In genomic region chr10:127903116-127903515, GRCm38 (mm10) we compare ENCODE assay signal across 34 mouse cellular contexts. TPM values are rescaled to one million over a fixed set of nuclear protein-coding genes. Genes with fewer than 3 reads are reported as not detected.
DNase-seq lines count a peak whose midpoint lies in the region; ATAC-seq lines count a peak whose summit lies in the region.
"Had no signal": no experiment of that assay in that cellular context is flagged by ENCODE, and none has a peak within 500 bp of the region (broad histone marks: within the 10 kb centered on the region; RNA-seq: fewer than 3 reads in every experiment).

No protein-coding gene starts in this region.

- peak; percentile 47; the same call in 1 of the 2 replicates for ATAC-seq in frontal cortex, adult (ENCODE audit: low TSS enrichment)
- no peak for ATAC-seq in CD4-positive, CD25-positive, alpha-beta regulatory T cell, adult 4 months
- ATAC-seq in hindbrain, embryonic 16.5 days = no peak
- ATAC-seq: forebrain, embryonic 14.5 days; hindbrain, postnatal 0 days; inflammation-experienced regulatory T-cells, adult 6 months; intestine, embryonic 16.5 days had no signal

- no peak overlapping the region for H3K4me2 ChIP-seq in hindbrain, embryonic 16.5 days (ENCODE audit: low read length)
- H3K4me2 ChIP-seq: embryonic facial prominence, embryonic 12.5 days; embryonic facial prominence, embryonic 15.5 days; heart, embryonic 12.5 days; heart, embryonic 15.5 days; hindbrain, embryonic 13.5 days had no signal

- no peaks in the 10 kb centered on the region; the same call in 1 of the 2 replicates for H3K4me1 ChIP-seq in hindbrain, embryonic 16.5 days (ENCODE audit: control insufficient read depth, insufficient read depth, low read depth, low read length)
- H3K4me1 ChIP-seq: embryonic facial prominence, embryonic 12.5 days; hindbrain, embryonic 10.5 days had no signal

- 62% methylated on average over 1 of the region's 1 CpGs for WGBS in hindbrain, embryonic 16.5 days

- H3K27ac ChIP-seq in hindbrain, embryonic 16.5 days (ENCODE audit: low read depth, low read length) = no peak overlapping the region
- H3K27ac ChIP-seq: embryonic facial prominence, embryonic 12.5 days; embryonic facial prominence, embryonic 15.5 days; gastrocnemius, adult 2 months; heart, embryonic 15.5 days; hindbrain, embryonic 10.5 days; hindbrain, embryonic 13.5 days; hindbrain, postnatal 0 days had no signal

- no peaks in the 10 kb centered on the region for H3K36me3 ChIP-seq in hindbrain, embryonic 16.5 days (ENCODE audit: control insufficient read depth, insufficient read depth, low read length)
- H3K36me3 ChIP-seq: embryonic facial prominence, embryonic 12.5 days; embryonic facial prominence, embryonic 15.5 days; heart, embryonic 12.5 days; heart, embryonic 15.5 days; hindbrain, embryonic 10.5 days; hindbrain, embryonic 13.5 days had no signal

- H3K9me3 ChIP-seq in hindbrain, embryonic 16.5 days (ENCODE audit: control insufficient read depth, low read length) = no peaks in the 10 kb centered on the region
- H3K9me3 ChIP-seq: embryonic facial prominence, embryonic 12.5 days; embryonic facial prominence, embryonic 15.5 days; heart, embryonic 12.5 days; heart, embryonic 15.5 days; hindbrain, embryonic 10.5 days; hindbrain, embryonic 13.5 days had no signal

- no peak overlapping the region for H3K9ac ChIP-seq in hindbrain, embryonic 16.5 days (ENCODE audit: low read depth, low read length)
- H3K9ac ChIP-seq: embryonic facial prominence, embryonic 12.5 days; embryonic facial prominence, embryonic 15.5 days; heart, embryonic 12.5 days; heart, embryonic 15.5 days; hindbrain, embryonic 13.5 days had no signal

- no peak for DNase-seq in frontal cortex, postnatal 10 days (ENCODE audit: low spot score in 2 of 2)
- peak; percentile 9 for DNase-seq in right cerebral cortex, adult 18-20 months
- no peak for DNase-seq in right cerebral cortex, postnatal 4 days
- DNase-seq in adrenal gland, postnatal 14 days = peak; percentile 42
- DNase-seq in brain, adult 2 months (ENCODE audit: low read depth, low spot score) = peak; percentile 40
- DNase-seq: B cell, adult 2 months; cerebellum, adult 11 months; cerebellum, adult 2 months; cerebellum, adult 9-11 months; cerebellum, postnatal 25 days; gastrocnemius, adult 2 months; gastrocnemius, postnatal 14 days; heart, adult 11 months; heart, postnatal 10 days; heart, postnatal 36 days; kidney, adult 18-20 months had no signal

- no peak overlapping the region for H3K4me3 ChIP-seq in hindbrain, embryonic 16.5 days (ENCODE audit: low read length)
- H3K4me3 ChIP-seq: embryonic facial prominence, embryonic 12.5 days; embryonic facial prominence, embryonic 15.5 days; gastrocnemius, adult 2 months; heart, embryonic 12.5 days; heart, embryonic 15.5 days; hindbrain, embryonic 10.5 days; hindbrain, embryonic 13.5 days had no signal

- H3K27me3 ChIP-seq in hindbrain, embryonic 16.5 days (replicated peaks; ENCODE audit: control insufficient read depth, insufficient read depth, low read length) = no peaks in the 10 kb centered on the region
- H3K27me3 ChIP-seq: embryonic facial prominence, embryonic 12.5 days; embryonic facial prominence, embryonic 15.5 days; heart, embryonic 12.5 days; heart, embryonic 15.5 days; hindbrain, embryonic 13.5 days had no signal

RNA-seq across cellular contexts. Expression of gene Sdr9c7, which starts 4.8 kb away (rescaled TPM):
- total RNA-seq in adrenal gland, postnatal 14 days (2021) = 0.56 and 1.7 TPM in 2 replicates
- not detected for polyA plus RNA-seq in CD4-positive, CD25-positive, alpha-beta regulatory T cell, adult 4 months (2017; shearing (Covaris generic))
- polyA plus RNA-seq in hindbrain, embryonic 16.5 days (2015; fragmentation: Nextera tagmentation; extraction: Ambion mirVana) = not detected in 2 replicates
- total RNA-seq: common myeloid progenitor, adult 5-6 weeks; gastrocnemius, adult 2 months; gastrocnemius, postnatal 14 days; gastrocnemius, postnatal 4 days; heart, adult 8-10 months; heart, postnatal 10 days; heart, postnatal 36 days; hindbrain, postnatal 0 days; MEL had no signal
- polyA plus RNA-seq: embryonic facial prominence, embryonic 12.5 days; forebrain, embryonic 11.5 days; forebrain, embryonic 14.5 days; heart, embryonic 12.5 days; heart, embryonic 15.5 days; hindbrain, embryonic 10.5 days; hindbrain, embryonic 13.5 days; hindbrain, postnatal 0 days; inflammation-experienced regulatory T-cells, adult 6 months had no signal

RNA-seq across cellular contexts. Expression of gene Rdh7, which starts 14.5 kb away (rescaled TPM):
- 3.9 and 81.0 TPM in 2 replicates for total RNA-seq in adrenal gland, postnatal 14 days (2021)
- polyA plus RNA-seq in CD4-positive, CD25-positive, alpha-beta regulatory T cell, adult 4 months (2017; shearing (Covaris generic)) = not detected
- polyA plus RNA-seq in hindbrain, embryonic 16.5 days (2015; fragmentation: Nextera tagmentation; extraction: Ambion mirVana) = not detected in 2 replicates
- total RNA-seq: common myeloid progenitor, adult 5-6 weeks; gastrocnemius, adult 2 months; gastrocnemius, postnatal 14 days; heart, postnatal 10 days; heart, postnatal 36 days; hindbrain, postnatal 0 days; MEL had no signal
- polyA plus RNA-seq: cerebellum, adult 2 months; embryonic facial prominence, embryonic 12.5 days; embryonic facial prominence, embryonic 15.5 days; forebrain, embryonic 11.5 days; forebrain, embryonic 14.5 days; heart, embryonic 12.5 days; heart, embryonic 15.5 days; hindbrain, embryonic 10.5 days; hindbrain, embryonic 13.5 days; hindbrain, postnatal 0 days; inflammation-experienced regulatory T-cells, adult 6 months had no signal

RNA-seq across cellular contexts. Expression of gene Rdh16f2, which starts 36.8 kb away (rescaled TPM):
- total RNA-seq in adrenal gland, postnatal 14 days (2021) = 1.4 TPM in 1 of 2 replicates, not detected in the other
- polyA plus RNA-seq in CD4-positive, CD25-positive, alpha-beta regulatory T cell, adult 4 months (2017; shearing (Covaris generic)) = not detected
- polyA plus RNA-seq in hindbrain, embryonic 16.5 days (2015; fragmentation: Nextera tagmentation; extraction: Ambion mirVana) = not detected in 2 replicates
- total RNA-seq: common myeloid progenitor, adult 5-6 weeks; gastrocnemius, adult 2 months; gastrocnemius, postnatal 14 days; gastrocnemius, postnatal 4 days; heart, adult 8-10 months; heart, postnatal 10 days; heart, postnatal 36 days; hindbrain, postnatal 0 days; MEL had no signal
- polyA plus RNA-seq: cerebellum, adult 2 months; embryonic facial prominence, embryonic 12.5 days; embryonic facial prominence, embryonic 15.5 days; forebrain, embryonic 11.5 days; forebrain, embryonic 14.5 days; heart, embryonic 12.5 days; heart, embryonic 15.5 days; hindbrain, embryonic 10.5 days; hindbrain, embryonic 13.5 days; hindbrain, postnatal 0 days; inflammation-experienced regulatory T-cells, adult 6 months had no signal

RNA-seq across cellular contexts. Expression of gene Rdh19, which starts 53.4 kb away (rescaled TPM):
- not detected in 2 replicates for total RNA-seq in adrenal gland, postnatal 14 days (2021)
- not detected for polyA plus RNA-seq in CD4-positive, CD25-positive, alpha-beta regulatory T cell, adult 4 months (2017; shearing (Covaris generic))
- not detected in 2 replicates for polyA plus RNA-seq in hindbrain, embryonic 16.5 days (2015; fragmentation: Nextera tagmentation; extraction: Ambion mirVana)
- total RNA-seq: common myeloid progenitor, adult 5-6 weeks; gastrocnemius, adult 2 months; gastrocnemius, postnatal 14 days; gastrocnemius, postnatal 4 days; heart, adult 8-10 months; heart, postnatal 10 days; heart, postnatal 36 days; hindbrain, postnatal 0 days; MEL had no signal
- polyA plus RNA-seq: cerebellum, adult 2 months; embryonic facial prominence, embryonic 12.5 days; embryonic facial prominence, embryonic 15.5 days; forebrain, embryonic 11.5 days; forebrain, embryonic 14.5 days; heart, embryonic 12.5 days; heart, embryonic 15.5 days; hindbrain, embryonic 10.5 days; hindbrain, embryonic 13.5 days; hindbrain, postnatal 0 days; inflammation-experienced regulatory T-cells, adult 6 months; intestine, embryonic 16.5 days had no signal

Comparison
In these comparisons a context has a peak if more than half of its experiments do, and no peak if none do; other contexts are left out.
1. DNase-seq: peak in right cerebral cortex, adult 18-20 months (single experiment), adrenal gland, postnatal 14 days (single experiment) and brain, adult 2 months (single experiment); none in frontal cortex, postnatal 10 days (0 of 2) and right cerebral cortex, postnatal 4 days (single experiment).